ENCODE assay signal across 15 mouse cellular contexts in the genomic region with DNA sequence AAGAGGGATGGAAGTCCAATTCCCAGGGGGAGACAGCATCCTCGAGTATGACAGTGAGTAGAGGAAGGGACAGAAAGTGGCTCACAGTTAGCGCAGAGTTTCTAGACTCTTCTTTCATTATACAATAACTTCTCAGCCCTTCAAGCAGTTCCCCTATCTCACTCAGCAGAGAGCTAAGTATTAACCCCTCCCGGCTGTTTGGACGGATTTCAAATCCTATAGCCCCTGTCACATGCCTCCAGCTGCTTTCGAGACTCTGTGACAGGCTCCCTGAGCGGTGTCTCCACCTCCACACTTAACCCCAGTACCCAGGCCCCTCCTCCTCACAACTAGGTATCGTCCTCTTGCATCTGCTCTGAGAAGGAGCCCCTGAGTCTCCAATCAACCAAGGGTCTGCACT.
"Had no signal": no experiment of that assay in that cellular context is flagged by ENCODE, and none has a peak within 500 bp of the region (broad histone marks: within the 10 kb centered on the region; RNA-seq: fewer than 3 reads in every experiment).

No protein-coding gene starts in this region.

- H3K27me3 ChIP-seq: limb, embryonic 13.5 days; midbrain, embryonic 13.5 days had no signal

- ATAC-seq: liver, embryonic 12.5 days; midbrain, embryonic 13.5 days had no signal

- H3K9ac ChIP-seq: limb, embryonic 13.5 days; liver, embryonic 12.5 days; liver, embryonic 15.5 days; midbrain, embryonic 13.5 days had no signal

- H3K9me3 ChIP-seq: limb, embryonic 10.5 days; limb, embryonic 13.5 days; liver, embryonic 12.5 days; liver, embryonic 15.5 days; midbrain, embryonic 13.5 days had no signal

- DNase-seq: kidney, adult 18-20 months; kidney, adult 9 months; kidney, postnatal 14 days; layer of hippocampus, adult 9-11 months; liver; lung, adult 18-20 months; lung, postnatal 36 days; thymus, adult 18-20 months; thymus, postnatal 36 days had no signal

- H3K27ac ChIP-seq: layer of hippocampus, adult 2 months; limb, embryonic 10.5 days; limb, embryonic 13.5 days; liver, embryonic 12.5 days; liver, embryonic 15.5 days; midbrain, embryonic 13.5 days had no signal

- H3K4me1 ChIP-seq: liver, embryonic 12.5 days; liver, embryonic 15.5 days had no signal

- H3K4me3 ChIP-seq: layer of hippocampus, adult 2 months; limb, embryonic 10.5 days; limb, embryonic 13.5 days; liver, embryonic 12.5 days; liver, embryonic 15.5 days; midbrain, embryonic 13.5 days had no signal

- H3K4me2 ChIP-seq: limb, embryonic 13.5 days; liver, embryonic 12.5 days; liver, embryonic 15.5 days; midbrain, embryonic 13.5 days had no signal

- H3K36me3 ChIP-seq: liver, embryonic 12.5 days; liver, embryonic 15.5 days had no signal
